ENCODE assay signal across 9 mouse cellular contexts in genomic region chr2:121354378-121354777, GRCm38 (mm10). TPM values are rescaled to one million over a fixed set of nuclear protein-coding genes. Genes with fewer than 3 reads are reported as not detected.
DNase-seq lines count a peak whose midpoint lies in the region; ATAC-seq and TF ChIP-seq lines count a peak whose summit lies in the region.
"Had no signal": no experiment of that assay in that cellular context is flagged by ENCODE, and none has a peak within 500 bp of the region (broad histone marks: within the 10 kb centered on the region; RNA-seq: fewer than 3 reads in every experiment).

No protein-coding gene starts in this region.

- WGBS in forebrain, embryonic 16.5 days: 3% methylated on average over 6 of the region's 6 CpGs
- WGBS in macrophage (ENCODE audit: missing documents): 7% methylated on average over 6 of the region's 6 CpGs

- no peaks in the 10 kb centered on the region for H3K79me2 ChIP-seq in macrophage (ENCODE audit: inconsistent target)

- peaks cover 8% of the 10 kb centered on the region; the same call in 1 of the 2 replicates for H3K9me3 ChIP-seq in E14TG2a.4 (ENCODE audit: low read length)
- H3K9me3 ChIP-seq in forebrain, embryonic 16.5 days (ENCODE audit: control insufficient read depth, low read length): no peaks in the 10 kb centered on the region

- DNase-seq in gastrocnemius, adult 2 months: no peak
- DNase-seq in gastrocnemius, postnatal 25 days: no peak
- DNase-seq in embryo, embryonic 10 days (ENCODE audit: low spot score): no peak
- no peak for DNase-seq in adrenal gland, postnatal 14 days
- no peak for DNase-seq in layer of hippocampus, postnatal 14 days (ENCODE audit: low spot score in 2 of 2)

- H3K27ac ChIP-seq in gastrocnemius, adult 2 months: peak overlapping the region; percentile 93
- no peak overlapping the region for H3K27ac ChIP-seq in forebrain, embryonic 16.5 days (ENCODE audit: low read length)
- H3K27ac ChIP-seq in macrophage: no peak overlapping the region

- peak overlapping the region; percentile 80 for H3K9ac ChIP-seq in forebrain, embryonic 16.5 days (replicated peaks; ENCODE audit: low read depth, low read length)

- ATAC-seq in forebrain, embryonic 16.5 days: no peak

- peaks cover 10% of the 10 kb centered on the region for H3K36me3 ChIP-seq in E14TG2a.4 (ENCODE audit: insufficient read depth, low read length)
- no peaks in the 10 kb centered on the region for H3K36me3 ChIP-seq in forebrain, embryonic 16.5 days (ENCODE audit: control insufficient read depth, insufficient read depth)
- 0 out of 2 replicates have a peak, but pooled peaks cover 6% of the 10 kb centered on the region for H3K36me3 ChIP-seq in macrophage (ENCODE audit: inconsistent target)

- no peak for TF ChIP-seq CTCF in gastrocnemius, adult 2 months (IDR thresholded peaks at IDR 0.05)
- no peak for TF ChIP-seq CTCF in E14TG2a.4 (conservative IDR thresholded peaks at IDR 0.05; ENCODE audit: low read length)

- H3K4me3 ChIP-seq in gastrocnemius, adult 2 months: peak overlapping the region; percentile 97
- H3K4me3 ChIP-seq in E14TG2a.4 (replicated peaks; ENCODE audit: low read length): peak overlapping the region; percentile 89
- H3K4me3 ChIP-seq in forebrain, embryonic 16.5 days (replicated peaks; ENCODE audit: low read length): peak overlapping the region; percentile 85
- H3K4me3 ChIP-seq in macrophage (ENCODE audit: inconsistent target): peak overlapping the region; percentile 94

- intact Hi-C loops in gastrocnemius, adult 2 months (cut with DNase I): no loop called here

- H3K27me3 ChIP-seq in E14TG2a.4 (ENCODE audit: insufficient read depth, low read length): peaks cover 3% of the 10 kb centered on the region
- peaks cover 11% of the 10 kb centered on the region for H3K27me3 ChIP-seq in forebrain, embryonic 16.5 days (replicated peaks; ENCODE audit: control insufficient read depth, insufficient read depth, low read length)

- H3K4me1 ChIP-seq in E14TG2a.4 (replicated peaks; ENCODE audit: low read depth, low read length): peaks cover 44% of the 10 kb centered on the region
- peaks cover 14% of the 10 kb centered on the region for H3K4me1 ChIP-seq in forebrain, embryonic 16.5 days (replicated peaks; ENCODE audit: control insufficient read depth, insufficient read depth, low read length)

- H3K4me2 ChIP-seq in forebrain, embryonic 16.5 days (ENCODE audit: low read length): peak overlapping the region; percentile 89

RNA-seq across cellular contexts. Expression of gene Ppip5k1, which starts 0.8 kb away (rescaled TPM):
- total RNA-seq in gastrocnemius, adult 2 months (2021): 100 to 1,000 TPM in 1 of 2 experiments, 10 to 100 TPM in 1; 70.6 to 144 TPM
- 10 to 100 TPM; 65.1 to 69.9 TPM for total RNA-seq in gastrocnemius, postnatal 25 days (2021)
- polyA plus RNA-seq in forebrain, embryonic 16.5 days (2015; fragmentation: Nextera tagmentation; extraction: Ambion mirVana): 14.3 and 22.4 TPM in 2 replicates
- total RNA-seq in macrophage (2018; cell fraction: chromatin; rRNA removed): 100 to 1,000 TPM in 1 of 26 experiments, 10 to 100 TPM in 25; 17.4 to 105 (median 48.4) TPM
- 10 to 100 TPM in 18 of 26 experiments, 1 to 10 TPM in 8; 8.4 to 16.6 (median 12.2) TPM for total RNA-seq in macrophage (2018; cell fraction: cytosol; rRNA removed)
- total RNA-seq in macrophage (2018; cell fraction: nucleus; rRNA removed): 10 to 100 TPM in 24 of 26 experiments, 1 to 10 TPM in 2; 8.2 to 49.2 (median 23.3) TPM
- 9.7 to 11.8 TPM (median 10.4 TPM) in 3 replicates for polyA plus RNA-seq in macrophage (2018)
- 51.8 and 51.9 TPM in 2 replicates for total RNA-seq in adrenal gland, postnatal 14 days (2021)
- 10 to 100 TPM; 69.1 to 74.4 TPM for total RNA-seq in layer of hippocampus, postnatal 14 days (2021)

RNA-seq across cellular contexts. Expression of gene Ckmt1, which starts 3.1 kb away (rescaled TPM):
- not detected for total RNA-seq in gastrocnemius, adult 2 months (2021)
- total RNA-seq in gastrocnemius, postnatal 25 days (2021): not detected
- polyA plus RNA-seq in forebrain, embryonic 16.5 days (2015; fragmentation: Nextera tagmentation; extraction: Ambion mirVana): 26.3 and 35.7 TPM in 2 replicates
- not detected for total RNA-seq in macrophage (2018; cell fraction: chromatin; rRNA removed)
- total RNA-seq in macrophage (2018; cell fraction: cytosol; rRNA removed): not detected
- not detected for total RNA-seq in macrophage (2018; cell fraction: nucleus; rRNA removed)
- not detected in 3 replicates for polyA plus RNA-seq in macrophage (2018)
- total RNA-seq in adrenal gland, postnatal 14 days (2021): 5.3 and 8.2 TPM in 2 replicates
- total RNA-seq in layer of hippocampus, postnatal 14 days (2021): 100 to 1,000 TPM; 333 to 351 TPM

RNA-seq across cellular contexts. Expression of gene Strc, which starts 32.6 kb away (rescaled TPM):
- total RNA-seq in gastrocnemius, adult 2 months (2021): under 1 TPM in 1 of 2 experiments, not detected in 1; 0.18 TPM
- total RNA-seq in gastrocnemius, postnatal 25 days (2021): under 1 TPM in 1 of 2 experiments, not detected in 1; 0.08 TPM
- not detected in 2 replicates for polyA plus RNA-seq in forebrain, embryonic 16.5 days (2015; fragmentation: Nextera tagmentation; extraction: Ambion mirVana)
- under 1 TPM in 11 of 26 experiments, not detected in 15; 0.10 to 0.43 (median 0.23) TPM for total RNA-seq in macrophage (2018; cell fraction: chromatin; rRNA removed)
- total RNA-seq in macrophage (2018; cell fraction: cytosol; rRNA removed): under 1 TPM in 2 of 26 experiments, not detected in 24; 0.04 to 0.05 TPM
- not detected for total RNA-seq in macrophage (2018; cell fraction: nucleus; rRNA removed)
- polyA plus RNA-seq in macrophage (2018): not detected in 3 replicates
- not detected in 2 replicates for total RNA-seq in adrenal gland, postnatal 14 days (2021)
- total RNA-seq in layer of hippocampus, postnatal 14 days (2021): under 1 TPM; 0.09 to 0.31 TPM
- total RNA-seq: heart, postnatal 36 days had no signal

RNA-seq across cellular contexts. Expression of gene Pdia3, which starts 59.2 kb away (rescaled TPM):
- 10 to 100 TPM; 34.1 to 46.9 TPM for total RNA-seq in gastrocnemius, adult 2 months (2021)
- total RNA-seq in gastrocnemius, postnatal 25 days (2021): 10 to 100 TPM; 46.2 to 51.0 TPM
- polyA plus RNA-seq in forebrain, embryonic 16.5 days (2015; fragmentation: Nextera tagmentation; extraction: Ambion mirVana): 334 and 342 TPM in 2 replicates
- total RNA-seq in macrophage (2018; cell fraction: chromatin; rRNA removed): 100 to 1,000 TPM in 1 of 26 experiments, 10 to 100 TPM in 25; 19.4 to 107 (median 30.1) TPM
- 100 to 1,000 TPM; 239 to 423 (median 336) TPM for total RNA-seq in macrophage (2018; cell fraction: cytosol; rRNA removed)
- total RNA-seq in macrophage (2018; cell fraction: nucleus; rRNA removed): 100 to 1,000 TPM in 25 of 26 experiments, 10 to 100 TPM in 1; 55.0 to 472 (median 280) TPM
- polyA plus RNA-seq in macrophage (2018): 359 to 654 TPM (median 440 TPM) in 3 replicates
- total RNA-seq in adrenal gland, postnatal 14 days (2021): 306 and 320 TPM in 2 replicates
- 100 to 1,000 TPM; 194 to 224 TPM for total RNA-seq in layer of hippocampus, postnatal 14 days (2021)

RNA-seq across cellular contexts. Expression of gene Catsper2, which starts 59.2 kb away (rescaled TPM):
- 1 to 10 TPM; 1.6 to 2.8 TPM for total RNA-seq in gastrocnemius, adult 2 months (2021)
- total RNA-seq in gastrocnemius, postnatal 25 days (2021): 1 to 10 TPM; 1.9 TPM
- 4.5 and 7.5 TPM in 2 replicates for polyA plus RNA-seq in forebrain, embryonic 16.5 days (2015; fragmentation: Nextera tagmentation; extraction: Ambion mirVana)
- total RNA-seq in macrophage (2018; cell fraction: chromatin; rRNA removed): 10 to 100 TPM in 7 of 26 experiments, 1 to 10 TPM in 19; 2.1 to 14.0 (median 9.1) TPM
- 1 to 10 TPM in 2 of 26 experiments, under 1 TPM in 24; 0.24 to 1.4 (median 0.60) TPM for total RNA-seq in macrophage (2018; cell fraction: cytosol; rRNA removed)
- total RNA-seq in macrophage (2018; cell fraction: nucleus; rRNA removed): 10 to 100 TPM in 1 of 26 experiments, 1 to 10 TPM in 24, under 1 TPM in 1; 0.96 to 11.5 (median 4.2) TPM
- polyA plus RNA-seq in macrophage (2018): 0.42 to 0.65 TPM (median 0.48 TPM) in 3 replicates
- 3.5 and 3.6 TPM in 2 replicates for total RNA-seq in adrenal gland, postnatal 14 days (2021)
- 1 to 10 TPM; 4.1 to 4.6 TPM for total RNA-seq in layer of hippocampus, postnatal 14 days (2021)

Comparison
In these comparisons a context has a peak if more than half of its experiments do, and no peak if none do; other contexts are left out.
1. RNA of gene Ckmt1, which starts 3.1 kb away (total RNA-seq): 333 to 351 TPM in layer of hippocampus, postnatal 14 days; 5.3 to 8.2 TPM in adrenal gland, postnatal 14 days, not detected in gastrocnemius, postnatal 25 days and not detected in gastrocnemius, adult 2 months; every median in the first group is over 10 times any median in the second.
2. Peak in every context shown above with its lines, with median percentiles within 50 percentile points of each other: H3K4me3 ChIP-seq.